Mouse (Mus musculus) CH12.LX (cell line): ENCODE results near the gene Gpx7.

Experiments used
- MAX ChIP-seq: IDR thresholded peaks from 2 replicates; pipeline ENCODE4 v1.6.1; 2011; ENCODE audit warnings: low read length, improper control_type of control experiment
- MAZ ChIP-seq: IDR thresholded peaks from 2 replicates; pipeline ENCODE4 v1.6.1; 2012; ENCODE audit warnings: low read depth, mild to moderate bottlenecking, inconsistent platforms, low read length, improper control_type of control experiment, moderate library complexity

DNA sequence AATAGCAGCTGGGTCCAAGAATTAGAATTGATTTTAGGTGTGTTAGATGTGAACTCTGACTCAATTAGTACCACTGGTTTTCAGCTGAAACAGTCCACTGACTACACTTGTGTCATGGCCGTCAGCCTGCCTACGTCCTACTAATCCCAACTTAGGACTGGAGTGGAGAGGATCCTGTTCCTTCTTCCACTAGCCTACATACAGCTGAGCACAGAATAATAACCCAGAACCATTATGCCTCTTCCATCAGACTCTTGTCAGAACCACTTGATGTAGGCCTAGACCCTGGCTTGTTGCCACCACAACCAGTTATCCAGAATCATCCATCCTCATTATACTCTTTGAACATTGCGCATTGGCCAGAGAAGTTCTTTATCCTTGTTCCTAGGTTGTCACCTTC lies 28.0 kb upstream of the Gpx7 start:
- TF ChIP-seq MAX, result no peak
- TF ChIP-seq MAZ, result no peak
